Mouse (Mus musculus): ENCODE measurements around the gene Gm34653. TPM values are rescaled to one million over a fixed set of nuclear protein-coding genes. Genes with fewer than 3 reads are reported as not detected.

Gene Gm34653
- polyA plus RNA-seq (2014; fragmentation: Illumina TruSeq; extraction: RNeasy Lipid Tissue Mini Kit (QIAGEN cat#74804)): not detected

GRCm38 (mm10) chr2:34832766-34833457 lies at the start of gene Gm34653:
Gm34653 (plus strand) TSS chr2:34833007.

GRCm38 (mm10) chr2:34799357-34800256 lies 33.2 kb upstream of the Gm34653 start, which contains the start of gene Rabepk:
Rabepk (minus strand) TSS chr2:34799912.

GRCm38 (mm10) chr2:34825827-34826459 lies 6.9 kb upstream of the Gm34653 start, which contains the start of gene Fbxw2:
Fbxw2 (minus strand) TSS chr2:34826311.

GRCm38 (mm10) chr2:34874271-34874670 lies 41.5 kb downstream of the Gm34653 start, which contains the start of gene Cutal:
Cutal (plus strand) TSS chr2:34874396.

GRCm38 (mm10) chr2:34874816-34875345 lies 42.1 kb downstream of the Gm34653 start, which contains the start of gene Psmd5:
Psmd5 (minus strand) TSS chr2:34874968.

Other genes starting within 250 kb of the Gm34653 start
- 67.2 TPM for gene Gapvd1, start 77.8 kb upstream of the Gm34653 start, polyA plus RNA-seq (2014; fragmentation: Illumina TruSeq; extraction: RNeasy Lipid Tissue Mini Kit (QIAGEN cat#74804))
- 2,007 TPM for gene Hspa5, start 61.0 kb upstream of the Gm34653 start, polyA plus RNA-seq (2014; fragmentation: Illumina TruSeq; extraction: RNeasy Lipid Tissue Mini Kit (QIAGEN cat#74804))
- 7.7 TPM for gene Rabepk, start 33.1 kb upstream of the Gm34653 start, polyA plus RNA-seq (2014; fragmentation: Illumina TruSeq; extraction: RNeasy Lipid Tissue Mini Kit (QIAGEN cat#74804))
- 119 TPM for gene Fbxw2, start 6.7 kb upstream of the Gm34653 start, polyA plus RNA-seq (2014; fragmentation: Illumina TruSeq; extraction: RNeasy Lipid Tissue Mini Kit (QIAGEN cat#74804))
- gene Cutal, start 41.4 kb downstream of the Gm34653 start, polyA plus RNA-seq (2014; fragmentation: Illumina TruSeq; extraction: RNeasy Lipid Tissue Mini Kit (QIAGEN cat#74804)): 2.4 TPM
- gene Psmd5, start 42.0 kb downstream of the Gm34653 start, polyA plus RNA-seq (2014; fragmentation: Illumina TruSeq; extraction: RNeasy Lipid Tissue Mini Kit (QIAGEN cat#74804)): 49.0 TPM
- gene Phf19, start 81.0 kb downstream of the Gm34653 start, polyA plus RNA-seq (2014; fragmentation: Illumina TruSeq; extraction: RNeasy Lipid Tissue Mini Kit (QIAGEN cat#74804)): 0.11 TPM
- 0.46 TPM for gene Traf1, start 128.8 kb downstream of the Gm34653 start, polyA plus RNA-seq (2014; fragmentation: Illumina TruSeq; extraction: RNeasy Lipid Tissue Mini Kit (QIAGEN cat#74804))
- gene Hc, start 228.4 kb downstream of the Gm34653 start, polyA plus RNA-seq (2014; fragmentation: Illumina TruSeq; extraction: RNeasy Lipid Tissue Mini Kit (QIAGEN cat#74804)): 2.6 TPM

Measured in ovary, adult 10 weeks (tissue).